Mouse (Mus musculus): Measurements from ENCODE around the gene Calml3.
"Not testable (repeated sequence)": the region's sequence is repeated elsewhere in the genome, so short reads cannot be mapped to it uniquely, and the experiment has no call there.

The Calml3 gene

DNA sequence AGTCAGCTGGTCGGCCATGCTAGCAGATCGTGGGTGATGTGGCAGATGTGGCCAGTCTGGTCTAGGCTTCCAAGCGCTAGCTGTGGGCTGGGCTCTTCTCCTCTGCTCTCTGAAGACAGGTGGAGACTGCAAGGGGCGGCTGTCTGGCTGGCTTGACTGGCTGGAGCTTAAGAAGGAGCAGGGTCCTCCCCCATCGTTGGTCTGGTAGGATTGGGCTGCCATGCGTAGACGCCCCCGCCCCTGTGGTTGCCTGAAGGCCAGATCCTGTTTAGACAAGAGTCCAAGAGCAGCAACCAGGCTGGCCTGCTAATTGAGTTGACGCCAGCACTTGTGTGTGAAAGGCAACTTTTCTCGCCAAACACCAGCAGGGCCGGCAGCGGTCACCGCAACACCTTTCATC, at the start of gene Calml3:
Gene Calml3 (minus strand): TSS at position 131 of the 400 bp plus-strand sequence.
- no peak for DNase-seq (ENCODE audit: low spot score in 2 of 2)

DNA sequence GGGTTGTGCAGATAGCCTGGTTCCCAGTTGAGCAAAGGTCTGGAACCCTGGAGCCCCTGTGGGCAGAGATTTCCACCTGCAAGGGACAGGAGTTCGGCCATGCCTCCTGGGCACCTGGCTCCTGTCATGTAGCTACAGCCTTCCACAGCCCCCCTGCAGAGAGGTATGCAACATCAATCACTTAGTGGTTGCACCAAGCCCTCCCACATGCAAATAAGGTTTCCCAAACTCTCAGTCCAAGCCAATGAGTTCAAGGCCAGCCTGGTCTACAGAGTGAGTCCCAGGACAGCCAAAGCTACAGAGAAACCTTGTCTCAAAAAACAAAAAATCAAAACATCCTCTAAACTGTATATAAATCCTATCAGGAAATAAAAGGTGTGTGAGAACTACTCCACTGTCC, 46.2 kb upstream of the Calml3 start:
- DNase-seq (ENCODE audit: low spot score in 2 of 2), result no peak

DNA sequence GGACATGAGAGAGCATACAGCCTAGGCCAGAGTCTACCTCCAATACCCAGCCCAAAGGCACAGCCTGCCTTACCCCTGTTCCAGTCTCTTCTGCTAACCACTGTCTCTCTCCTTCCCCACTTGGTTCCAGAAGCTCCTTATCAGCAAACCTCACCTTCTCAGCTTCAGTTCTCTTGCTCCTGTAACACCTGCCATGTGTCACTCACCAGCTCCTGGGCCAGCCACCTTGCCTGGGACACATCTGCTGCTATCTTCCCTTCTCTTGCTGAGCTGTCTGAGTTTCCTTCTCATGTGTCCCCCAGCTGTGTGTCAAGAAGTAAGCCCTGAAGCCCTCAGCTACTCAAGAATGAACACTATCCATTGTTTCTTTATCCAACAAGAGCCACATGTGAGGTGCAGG, 36.5 kb upstream of the Calml3 start:
- DNase-seq (ENCODE audit: low spot score in 2 of 2), result not testable (repeated sequence)

DNA sequence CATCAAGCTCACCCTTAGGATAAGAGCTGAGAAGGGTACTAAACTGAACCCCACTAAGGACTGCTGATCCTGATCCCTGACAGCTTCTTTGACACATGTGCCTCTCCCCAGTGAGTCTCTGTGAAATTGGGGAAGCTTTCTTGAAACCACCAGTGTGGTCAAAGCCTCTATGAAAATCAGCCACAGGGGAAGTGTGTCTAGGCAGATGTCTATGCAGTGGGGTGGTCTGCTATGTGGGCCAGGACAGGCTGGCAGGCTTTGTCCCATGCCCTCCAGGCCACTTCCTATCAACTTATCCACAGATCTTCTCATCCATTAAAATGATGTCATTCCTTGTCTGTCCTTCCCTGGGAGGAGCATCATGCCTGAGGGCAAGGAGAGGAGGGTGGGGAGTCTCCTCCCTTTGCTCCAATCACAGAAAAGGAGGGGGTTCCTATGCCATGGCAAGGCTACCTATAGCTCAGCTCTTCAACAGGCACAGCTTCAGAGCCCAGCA, 33.2 kb upstream of the Calml3 start, which contains the start of gene Calm4:
Gene Calm4 (plus strand): TSS at position 446 of the 496 bp plus-strand sequence.
- DNase-seq (ENCODE audit: low spot score in 2 of 2), result not testable (repeated sequence)

DNA sequence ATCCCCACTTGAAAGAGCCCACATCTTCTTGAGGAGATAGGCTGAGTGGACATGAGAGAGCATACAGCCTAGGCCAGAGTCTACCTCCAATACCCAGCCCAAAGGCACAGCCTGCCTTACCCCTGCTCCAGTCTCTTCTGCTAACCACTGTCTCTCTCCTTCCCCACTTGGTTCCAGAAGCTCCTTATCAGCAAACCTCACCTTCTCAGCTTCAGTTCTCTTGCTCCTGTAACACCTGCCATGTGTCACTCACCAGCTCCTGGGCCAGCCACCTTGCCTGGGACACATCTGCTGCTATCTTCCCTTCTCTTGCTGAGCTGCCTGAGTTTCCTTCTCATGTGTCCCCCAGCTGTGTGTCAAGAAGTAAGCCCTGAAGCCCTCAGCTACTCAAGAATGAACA, 29.5 kb upstream of the Calml3 start:
- DNase-seq (ENCODE audit: low spot score in 2 of 2), result not testable (repeated sequence)

DNA sequence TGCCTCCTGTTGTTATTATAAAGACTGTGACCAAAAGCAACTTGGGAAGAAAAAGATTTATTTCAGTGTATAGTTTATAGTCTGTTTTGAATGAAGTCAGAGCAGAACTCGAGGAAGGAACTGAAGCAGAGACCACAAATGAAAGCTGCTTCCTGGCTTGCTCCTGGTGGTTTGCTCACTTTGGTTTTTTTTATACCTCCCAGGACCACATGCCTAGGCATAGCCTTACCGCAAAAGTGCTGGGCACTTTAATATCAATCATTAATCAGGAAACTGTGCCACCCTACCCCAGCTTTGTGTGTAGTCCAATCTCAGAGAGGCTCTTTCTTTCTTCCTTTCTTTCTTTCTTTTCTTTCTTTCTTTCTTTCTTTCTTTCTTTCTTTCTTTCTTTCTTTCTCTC, 28.3 kb upstream of the Calml3 start:
- no peak for DNase-seq (ENCODE audit: low spot score in 2 of 2)

DNA sequence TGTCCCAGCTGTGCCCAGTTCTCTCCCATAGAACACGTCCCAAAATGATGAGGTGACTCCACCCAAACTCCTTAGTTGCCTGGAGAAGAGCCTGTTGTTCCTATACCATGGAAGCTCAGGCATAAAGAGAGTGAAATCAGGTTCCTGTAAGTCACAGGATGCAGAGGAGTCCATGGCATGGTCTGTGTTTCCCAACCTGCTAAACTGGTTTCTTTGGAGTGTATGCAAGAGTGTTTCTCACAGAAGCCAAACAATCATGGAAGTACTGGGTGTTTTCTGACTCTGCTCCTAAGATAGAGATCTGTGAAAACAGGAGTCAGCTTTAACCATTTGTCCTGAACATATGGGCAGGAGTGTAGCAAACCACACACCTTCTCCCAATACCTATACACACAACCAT, 27.9 kb upstream of the Calml3 start:
- no peak for DNase-seq (ENCODE audit: low spot score in 2 of 2)

DNA sequence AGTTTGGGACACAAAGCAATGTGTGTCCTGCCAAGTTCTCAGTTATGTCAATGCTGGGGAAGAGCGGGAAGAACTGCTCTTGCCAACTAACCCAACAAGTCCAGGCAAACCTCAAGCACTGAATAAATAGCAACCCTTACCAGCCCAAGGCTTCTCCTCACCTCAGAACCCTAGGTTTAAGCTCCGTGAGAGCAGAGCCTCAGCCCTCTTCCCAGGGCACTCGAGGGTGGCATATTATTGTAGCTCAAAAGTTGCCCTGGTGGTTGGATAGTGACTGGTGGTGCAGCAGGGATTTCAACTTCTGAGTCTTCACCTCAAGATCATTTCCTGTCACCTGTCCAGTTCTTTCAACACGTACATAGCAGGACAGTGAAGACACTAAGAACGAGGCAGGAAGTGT, 27.4 kb upstream of the Calml3 start:
- DNase-seq (ENCODE audit: low spot score in 2 of 2), result no peak

DNA sequence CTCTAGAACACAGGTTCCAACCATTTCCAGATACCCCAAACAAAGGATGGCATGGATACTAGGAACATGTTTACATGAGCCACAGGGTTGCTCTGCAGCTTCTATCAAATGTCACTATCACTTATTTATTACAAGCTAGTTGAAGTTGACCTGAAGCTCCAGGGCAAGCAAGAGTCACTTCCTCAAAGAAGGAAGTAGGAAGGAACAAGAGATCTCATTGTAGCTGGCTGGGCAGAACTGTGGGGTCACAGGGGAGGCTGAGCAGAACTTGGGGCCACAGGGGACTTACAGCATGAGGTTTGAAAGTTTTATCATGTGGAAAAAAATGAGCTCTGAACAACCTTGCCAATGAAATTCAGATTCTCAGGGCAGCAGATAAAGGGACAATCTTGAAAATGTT, 21.6 kb upstream of the Calml3 start:
- no peak for DNase-seq (ENCODE audit: low spot score in 2 of 2)

DNA sequence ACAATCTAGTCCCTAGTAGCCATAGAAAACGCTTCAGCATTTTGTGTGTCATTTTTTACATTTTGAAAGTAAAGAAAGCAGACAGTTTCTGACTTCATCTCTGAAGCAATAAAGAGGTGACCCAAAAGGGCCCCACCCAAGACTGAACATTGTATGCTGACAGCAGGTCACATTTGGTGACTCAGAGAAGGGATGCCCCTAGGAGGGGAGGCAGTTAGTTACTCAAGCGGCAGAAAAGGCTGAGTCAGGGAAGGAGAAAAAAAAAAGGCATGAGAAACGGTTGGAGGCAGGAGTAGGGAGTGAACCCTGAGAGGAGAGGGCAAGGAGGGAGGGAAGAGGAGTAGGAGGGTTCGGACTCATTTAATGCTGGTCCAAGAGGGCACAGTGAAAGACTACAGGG, 18.0 kb upstream of the Calml3 start:
- no peak for DNase-seq (ENCODE audit: low spot score in 2 of 2)

DNA sequence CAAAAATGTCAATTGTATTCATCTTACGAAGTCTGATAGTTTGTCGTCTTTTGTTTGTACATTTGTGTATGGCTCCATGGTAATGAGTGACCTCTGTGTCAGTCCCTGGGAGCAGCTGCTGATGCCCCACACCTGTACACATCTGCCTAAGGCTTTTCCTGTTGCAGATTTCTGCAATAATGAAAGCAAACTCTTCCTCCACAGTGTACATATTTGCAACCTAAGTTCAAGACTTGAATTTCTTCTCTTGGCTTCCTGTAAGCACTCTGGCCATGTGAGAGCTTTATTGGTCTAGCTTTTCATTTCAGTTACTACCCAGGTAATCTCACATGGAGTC, 14.6 kb upstream of the Calml3 start:
- DNase-seq (ENCODE audit: low spot score in 2 of 2), result no peak

DNA sequence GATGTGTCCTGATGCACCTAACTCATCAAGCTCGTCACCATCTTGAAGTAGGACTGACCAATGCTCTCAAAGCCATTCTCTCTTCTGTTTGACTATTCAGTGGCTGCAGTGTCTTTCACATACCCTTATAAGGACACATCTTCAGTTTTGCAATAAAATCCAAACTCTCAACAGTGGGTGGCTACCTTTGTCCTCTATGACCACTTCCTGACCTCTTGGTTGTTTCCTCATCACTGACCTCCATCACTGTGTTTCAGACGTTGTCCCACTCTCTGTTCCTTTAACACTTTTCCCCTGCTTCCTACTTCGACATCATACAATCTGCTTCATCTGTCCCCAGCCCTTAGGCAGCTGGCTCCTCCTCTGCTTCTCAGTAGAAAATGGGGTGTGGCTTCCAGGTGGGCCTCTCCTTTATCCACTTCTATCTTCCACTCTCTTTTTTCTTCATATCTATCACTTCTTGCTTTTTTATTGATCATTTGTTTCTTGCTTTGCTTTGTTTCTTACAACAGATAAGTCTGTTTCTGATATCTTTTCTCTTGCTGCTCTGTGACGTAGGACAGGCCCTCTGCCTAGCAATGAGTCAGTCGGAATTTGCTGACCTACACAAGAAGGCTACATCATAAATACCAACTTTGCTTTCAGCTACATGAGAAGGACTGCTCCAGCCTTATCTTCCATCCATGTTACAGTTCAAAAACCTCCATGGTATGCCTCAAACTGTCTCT, 14.1 kb upstream of the Calml3 start:
- DNase-seq (ENCODE audit: low spot score in 2 of 2), result no peak

DNA sequence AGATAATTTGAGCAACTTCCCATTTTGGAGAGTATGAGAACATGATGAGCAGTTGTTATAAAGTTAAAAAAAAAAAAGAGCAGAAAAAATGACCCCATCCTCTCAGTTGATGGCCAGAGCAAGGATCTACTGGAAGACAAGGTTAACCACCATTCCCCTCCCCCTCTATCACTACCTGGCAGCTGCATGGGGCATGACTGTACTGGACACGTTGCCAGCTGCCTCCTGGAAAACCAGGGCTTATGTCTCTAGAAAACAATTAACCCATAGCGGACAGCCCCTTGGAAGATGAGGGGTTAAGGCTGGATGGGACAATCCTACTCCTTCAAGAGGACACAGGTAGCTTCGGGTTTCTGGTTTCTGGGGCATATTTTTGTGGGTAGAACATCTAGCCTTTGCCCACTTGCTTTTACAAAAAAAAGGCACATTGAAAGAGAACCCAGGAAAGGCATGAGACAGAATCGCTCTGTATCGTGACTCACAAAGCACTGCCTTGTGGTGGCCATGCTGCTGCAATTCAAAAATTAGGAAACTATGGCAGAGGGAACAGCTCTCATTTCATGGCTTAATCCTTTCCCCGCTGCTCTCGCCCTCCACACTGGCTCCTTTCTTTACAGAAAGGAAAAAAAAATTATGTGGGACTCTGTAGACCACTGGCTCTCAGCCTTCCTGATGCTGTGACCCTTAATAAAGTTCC, 3.2 kb upstream of the Calml3 start:
- DNase-seq (ENCODE audit: low spot score in 2 of 2), result no peak

DNA sequence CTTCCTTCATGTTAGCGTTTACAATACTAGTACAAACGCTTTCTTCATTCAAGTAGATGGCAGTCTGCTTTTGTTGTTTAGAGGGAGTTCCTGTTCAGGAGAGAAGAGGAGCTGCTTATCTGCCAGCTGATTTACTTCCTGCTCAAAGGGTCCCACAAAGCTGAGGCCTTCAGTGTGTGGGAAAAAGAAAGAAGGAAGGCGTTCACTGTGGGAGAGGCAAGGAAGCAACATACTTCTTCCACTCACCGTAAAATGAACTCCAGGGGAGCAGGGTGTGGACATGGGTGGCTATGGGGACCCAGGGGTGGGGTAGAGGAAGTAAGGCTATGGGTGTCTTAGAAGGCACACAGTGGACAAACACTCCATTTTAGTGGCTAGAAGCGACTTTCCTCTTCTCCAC, 1.5 kb upstream of the Calml3 start:
- DNase-seq (ENCODE audit: low spot score in 2 of 2), result no peak

DNA sequence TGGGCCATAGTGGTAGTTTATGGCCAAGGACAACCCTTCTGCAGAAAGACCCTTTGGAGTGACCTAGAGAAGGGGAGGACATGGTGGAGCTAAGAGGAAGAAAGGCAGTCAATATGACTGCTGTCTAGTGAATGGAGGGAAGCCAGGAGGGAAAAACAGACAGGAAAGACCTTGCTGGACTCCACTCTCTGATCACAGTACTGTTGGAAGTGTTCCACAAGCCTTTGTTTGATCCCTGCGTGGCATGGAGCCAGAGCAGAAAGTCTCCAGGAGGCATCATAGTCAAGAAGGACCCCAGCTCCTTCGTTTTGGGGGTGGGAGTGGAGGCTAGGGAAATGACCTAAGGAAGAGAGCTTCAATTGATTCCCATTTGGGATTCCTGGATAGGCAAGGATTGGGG, 1.0 kb upstream of the Calml3 start:
- DNase-seq (ENCODE audit: low spot score in 2 of 2), result no peak

DNA sequence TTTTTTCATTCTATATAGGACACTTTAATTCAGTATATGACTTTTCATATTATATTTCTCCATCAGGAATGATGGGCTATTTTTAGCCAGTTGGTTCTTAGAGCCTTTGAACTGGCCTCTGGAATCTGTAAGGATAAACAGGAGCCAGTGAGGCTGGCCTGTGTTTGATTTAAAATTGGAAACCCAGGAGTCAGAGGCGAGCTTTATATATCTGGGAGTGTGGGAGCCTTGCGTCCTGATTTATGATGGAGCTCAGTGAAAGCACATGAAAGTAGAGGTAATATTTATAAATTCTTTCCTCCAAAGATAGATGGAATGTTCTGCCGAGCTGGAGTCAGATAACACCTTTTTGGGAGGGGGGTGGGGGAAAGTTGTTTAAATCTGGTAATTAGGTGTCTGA, 4.7 kb downstream of the Calml3 start:
- no peak for DNase-seq (ENCODE audit: low spot score in 2 of 2)

DNA sequence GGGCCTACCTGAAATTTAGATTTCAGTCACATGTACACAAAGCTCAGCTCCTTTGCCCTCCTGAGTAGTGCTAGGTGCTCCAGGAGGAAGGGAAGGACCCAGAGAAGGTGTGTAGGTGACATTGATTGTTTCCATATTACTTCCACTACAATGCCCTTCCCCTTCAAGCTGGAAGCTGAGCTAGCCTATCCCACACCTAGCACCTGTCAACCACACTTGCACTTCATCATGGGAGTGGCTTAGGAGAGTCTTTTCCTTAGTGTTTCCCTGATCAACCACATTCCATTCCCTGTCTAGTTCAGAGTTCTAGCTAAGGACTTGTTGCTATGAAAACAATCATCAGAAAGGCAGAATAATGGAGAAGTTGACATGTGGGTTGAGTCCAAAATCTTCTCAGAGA, 5.4 kb downstream of the Calml3 start:
- no peak for DNase-seq (ENCODE audit: low spot score in 2 of 2)

DNA sequence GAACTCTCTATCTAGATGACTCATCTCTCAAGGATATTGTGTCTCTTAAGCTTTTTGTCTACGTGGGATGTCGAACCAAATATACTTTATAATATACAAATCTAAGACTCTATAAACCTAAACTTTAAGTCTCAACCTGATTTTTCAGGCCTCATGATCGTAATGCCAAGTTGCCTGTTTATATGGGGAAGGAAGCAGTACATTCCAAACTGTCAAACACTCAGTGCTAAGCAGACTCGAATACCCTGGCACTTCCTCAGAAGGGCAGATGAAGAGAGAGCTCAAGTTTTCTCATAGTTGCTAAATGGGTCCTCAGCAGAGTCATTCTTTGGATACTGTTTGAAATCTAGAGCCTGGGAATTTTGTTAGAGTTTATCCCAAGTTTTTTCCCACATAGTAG, 7.5 kb downstream of the Calml3 start:
- no peak for DNase-seq (ENCODE audit: low spot score in 2 of 2)

DNA sequence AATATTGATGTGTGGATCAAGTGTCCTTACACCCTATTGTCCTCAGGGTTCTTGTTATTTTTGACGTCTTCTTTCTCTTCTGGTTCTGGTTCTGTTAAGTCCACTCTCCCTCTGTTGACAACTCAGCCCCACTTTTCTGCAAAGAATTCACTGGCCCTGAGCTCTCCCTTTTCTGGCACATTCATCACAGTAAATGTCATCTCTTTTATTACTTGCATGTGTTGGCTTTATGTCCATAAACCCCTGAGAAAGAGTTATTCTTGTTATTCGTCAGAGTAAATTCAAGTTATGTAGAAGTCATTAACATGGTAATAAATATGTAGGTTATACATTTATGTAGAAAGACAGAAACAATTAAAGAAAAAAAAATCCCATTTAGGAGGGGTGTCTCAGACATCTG, 14.6 kb downstream of the Calml3 start:
- DNase-seq (ENCODE audit: low spot score in 2 of 2), result no peak

DNA sequence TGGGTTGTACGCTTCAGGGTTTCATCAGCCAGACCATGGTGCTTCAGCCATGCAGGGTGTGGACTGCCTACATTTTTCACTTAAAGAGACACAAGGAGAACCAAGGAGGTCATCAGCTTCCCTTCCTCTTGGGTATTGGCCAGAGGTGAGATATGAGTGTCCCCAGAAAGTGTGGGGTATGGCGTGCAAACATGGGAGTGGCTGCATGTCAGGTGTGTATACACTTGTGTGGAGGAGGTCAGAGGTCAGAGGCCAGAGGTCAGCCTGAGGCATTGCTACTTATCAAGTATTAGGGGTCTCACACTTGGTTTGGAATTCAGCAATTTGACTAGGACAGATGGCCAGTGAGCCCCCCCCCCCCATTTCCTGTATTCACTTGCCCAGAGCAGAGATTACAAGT, 15.5 kb downstream of the Calml3 start:
- DNase-seq (ENCODE audit: low spot score in 2 of 2), result no peak

DNA sequence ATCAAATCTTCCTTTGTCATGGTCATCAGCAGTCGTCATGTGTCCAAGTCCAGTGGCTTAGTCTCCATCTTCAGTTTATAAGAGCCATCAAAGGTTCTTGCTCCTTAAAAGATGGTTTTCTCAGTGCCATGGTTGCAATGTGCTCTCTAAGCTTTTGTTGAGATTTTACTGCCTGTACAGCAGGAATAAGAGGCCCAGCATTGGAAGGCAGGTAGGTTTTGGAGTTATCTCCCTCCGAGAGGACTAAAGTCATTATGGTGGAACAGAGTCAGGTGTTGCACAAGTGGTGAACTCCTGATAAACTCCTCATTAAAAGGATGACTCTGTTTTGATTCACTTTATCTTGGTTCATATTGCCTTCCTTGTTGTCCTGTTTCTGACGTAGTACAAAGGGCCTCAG, 16.5 kb downstream of the Calml3 start:
- DNase-seq (ENCODE audit: low spot score in 2 of 2), result no peak

DNA sequence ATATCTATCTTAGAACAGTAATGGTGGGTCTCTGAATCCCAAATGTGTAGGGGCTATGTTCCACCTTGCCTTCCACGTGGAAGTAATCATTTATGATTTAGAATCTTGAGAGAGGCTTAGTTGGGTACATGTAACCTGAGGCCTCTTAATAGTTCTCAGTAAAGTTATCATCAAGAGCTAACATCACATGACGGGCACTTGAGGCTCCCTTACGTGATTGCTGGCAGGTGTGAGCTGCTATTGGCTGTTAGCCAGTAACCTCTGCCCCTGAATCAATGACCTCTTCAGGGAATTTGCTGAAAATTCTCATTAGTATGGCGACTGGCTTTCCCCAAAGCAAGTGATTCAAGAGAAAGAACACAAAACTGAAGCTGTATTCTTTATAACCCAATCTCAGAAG, 17.0 kb downstream of the Calml3 start:
- DNase-seq (ENCODE audit: low spot score in 2 of 2), result no peak

DNA sequence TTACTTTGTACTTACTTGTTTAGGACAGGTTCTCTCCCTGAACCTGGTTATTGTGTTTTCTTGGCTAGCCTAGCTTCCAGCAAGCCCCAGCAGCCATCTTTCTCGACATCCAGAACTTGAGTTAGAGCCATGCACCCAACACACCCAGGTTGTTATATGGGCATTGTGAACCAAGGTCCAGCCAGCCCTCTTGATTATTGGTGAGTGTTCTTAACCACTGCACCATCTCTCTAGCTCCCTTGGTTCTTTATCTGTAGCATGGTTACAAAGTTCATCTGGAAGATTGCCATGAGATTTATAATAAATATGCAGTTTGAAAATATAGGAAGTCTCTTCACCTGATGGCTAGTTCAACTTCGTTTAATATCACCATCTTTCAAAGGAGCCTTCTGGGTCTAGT, 20.5 kb downstream of the Calml3 start:
- DNase-seq (ENCODE audit: low spot score in 2 of 2), result no peak

DNA sequence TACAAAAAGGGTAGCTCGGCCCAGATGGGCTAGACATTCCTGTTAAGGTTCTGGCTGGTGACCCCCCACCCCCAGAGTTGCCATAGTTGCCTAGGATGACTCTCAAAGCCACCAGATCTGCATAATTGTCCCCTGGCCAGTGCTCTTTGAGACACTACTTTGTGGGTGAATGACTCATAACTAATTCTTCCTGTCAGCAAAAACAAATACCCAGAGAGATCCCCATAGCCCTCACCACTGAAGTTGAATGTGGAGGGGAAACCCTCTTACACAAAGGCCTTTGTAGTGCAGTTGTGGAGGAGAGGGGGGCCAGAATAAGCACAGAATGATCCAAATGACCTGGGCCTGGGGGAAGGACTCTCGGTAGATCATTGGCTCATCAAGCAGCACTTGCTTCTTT, 21.6 kb downstream of the Calml3 start:
- DNase-seq (ENCODE audit: low spot score in 2 of 2), result no peak

All from frontal cortex, postnatal 25 days (tissue).